Mouse (Mus musculus) right cerebral cortex, postnatal 4 days (tissue): ENCODE results near the gene Pla2g2f.

Experiments
- DNase-seq: peaks from one replicate; pipeline ENCODE4 v3.0.0-alpha.2; 2022

Gene Pla2g2f

GRCm38 (mm10) chr4:138755983-138756382 lies 1.4 kb downstream of the Pla2g2f start:
- DNase-seq: no peak

GRCm38 (mm10) chr4:138755439-138755838 lies 2.0 kb downstream of the Pla2g2f start:
- DNase-seq: no peak

GRCm38 (mm10) chr4:138754432-138754831 lies 3.0 kb downstream of the Pla2g2f start:
- DNase-seq: no peak

- no peak for DNase-seq
Observed at GRCm38 (mm10) chr4:138753608-138754007, 3.8 kb downstream of the Pla2g2f start.

GRCm38 (mm10) chr4:138752603-138753002 lies 4.8 kb downstream of the Pla2g2f start:
- no peak for DNase-seq

GRCm38 (mm10) chr4:138748369-138749072 lies 8.9 kb downstream of the Pla2g2f start:
- peak; percentile 39 for DNase-seq

GRCm38 (mm10) chr4:138747851-138748250 lies 9.6 kb downstream of the Pla2g2f start:
- no peak for DNase-seq

- no peak for DNase-seq
Observed at GRCm38 (mm10) chr4:138746866-138747265, 10.6 kb downstream of the Pla2g2f start.

- no peak for DNase-seq
Observed at GRCm38 (mm10) chr4:138745884-138746283, 11.5 kb downstream of the Pla2g2f start.

- no peak for DNase-seq
Observed at GRCm38 (mm10) chr4:138739136-138739851, 18.1 kb downstream of the Pla2g2f start.

GRCm38 (mm10) chr4:138737031-138737430 lies 20.4 kb downstream of the Pla2g2f start, which contains the start of gene Ubxn10:
Ubxn10 (minus strand) TSS chr4:138737167.
- no peak for DNase-seq

GRCm38 (mm10) chr4:138734863-138735262 lies 22.6 kb downstream of the Pla2g2f start:
- no peak for DNase-seq

GRCm38 (mm10) chr4:138734105-138734504 lies 23.3 kb downstream of the Pla2g2f start:
- no peak for DNase-seq

GRCm38 (mm10) chr4:138729018-138729703 lies 28.3 kb downstream of the Pla2g2f start:
- no peak for DNase-seq

- no peak for DNase-seq
Observed at GRCm38 (mm10) chr4:138725751-138726150, 31.7 kb downstream of the Pla2g2f start.

- DNase-seq: peak; percentile 52
Observed at GRCm38 (mm10) chr4:138725127-138725461, 32.3 kb downstream of the Pla2g2f start.

- no peak for DNase-seq
Observed at GRCm38 (mm10) chr4:138724354-138725126, 32.9 kb downstream of the Pla2g2f start, which contains the start of gene Pla2g2c. Pla2g2c (plus strand) TSS chr4:138724792.

GRCm38 (mm10) chr4:138723493-138724281 lies 33.7 kb downstream of the Pla2g2f start:
- no peak for DNase-seq

- DNase-seq: no peak
Observed at GRCm38 (mm10) chr4:138719264-138719596, 38.2 kb downstream of the Pla2g2f start.

GRCm38 (mm10) chr4:138718586-138719263 lies 38.7 kb downstream of the Pla2g2f start:
- DNase-seq: no peak

GRCm38 (mm10) chr4:138716697-138717096 lies 40.7 kb downstream of the Pla2g2f start:
- no peak for DNase-seq

- no peak for DNase-seq
Observed at GRCm38 (mm10) chr4:138714186-138714585, 43.2 kb downstream of the Pla2g2f start.
